Mouse (Mus musculus) heart, postnatal 14 days (tissue): ENCODE results near the gene Pde6b. TPM values are rescaled to one million over a fixed set of nuclear protein-coding genes. Genes with fewer than 3 reads are reported as not detected.

Experiments
- DNase-seq, 2 experiments: peaks; one replicate each; pipeline ENCODE4 v3.0.0; 2021 to 2022
- intact Hi-C: fragments of 180-260 bp; cut with DNase I; formaldehyde crosslinking; loops from one replicate; pipeline ENCODE4 v1.15.1; 2025
- total RNA-seq, 2 experiments: library from RNA; stranded (reverse); gene quantifications; 2 replicates each; pipeline ENCODE4 v1.2.3; 2021

The Pde6b gene
- total RNA-seq, 2 experiments from 2014 or later: not detected

GRCm38 (mm10) chr5:108386449-108386848 lies 1.7 kb upstream of the Pde6b start:
- no peak for DNase-seq
- intact Hi-C loops: no loop called here

- DNase-seq: no peak
- intact Hi-C loops: no loop called here
Observed at GRCm38 (mm10) chr5:108389744-108390143, 1.6 kb downstream of the Pde6b start.

GRCm38 (mm10) chr5:108403453-108403852 lies 15.3 kb downstream of the Pde6b start:
- DNase-seq: no peak
- intact Hi-C loops: no loop called here

- no peak for DNase-seq
- intact Hi-C loops: no loop called here
Observed at GRCm38 (mm10) chr5:108405460-108405859, 17.3 kb downstream of the Pde6b start.

DNA sequence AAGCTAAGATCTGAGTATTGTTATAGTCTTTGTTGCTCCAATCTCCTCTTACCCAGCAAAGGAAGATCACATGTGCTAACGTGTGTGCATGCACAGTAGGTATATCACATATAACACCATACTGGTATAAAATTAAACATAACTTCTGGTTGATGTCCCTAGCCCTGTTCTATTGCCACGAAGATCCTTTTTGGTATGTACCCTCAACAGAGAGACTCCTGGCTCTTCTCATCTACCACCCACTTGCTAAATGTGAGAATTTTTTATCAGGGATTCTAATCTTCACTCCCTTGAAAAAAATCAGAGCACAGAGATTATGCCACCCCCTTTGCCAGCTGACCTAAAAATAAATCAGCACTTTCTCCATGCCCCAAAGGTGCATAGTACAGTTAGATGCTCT lies 18.8 kb downstream of the Pde6b start:
- intact Hi-C loops: no loop called here
- no peak for DNase-seq

DNA sequence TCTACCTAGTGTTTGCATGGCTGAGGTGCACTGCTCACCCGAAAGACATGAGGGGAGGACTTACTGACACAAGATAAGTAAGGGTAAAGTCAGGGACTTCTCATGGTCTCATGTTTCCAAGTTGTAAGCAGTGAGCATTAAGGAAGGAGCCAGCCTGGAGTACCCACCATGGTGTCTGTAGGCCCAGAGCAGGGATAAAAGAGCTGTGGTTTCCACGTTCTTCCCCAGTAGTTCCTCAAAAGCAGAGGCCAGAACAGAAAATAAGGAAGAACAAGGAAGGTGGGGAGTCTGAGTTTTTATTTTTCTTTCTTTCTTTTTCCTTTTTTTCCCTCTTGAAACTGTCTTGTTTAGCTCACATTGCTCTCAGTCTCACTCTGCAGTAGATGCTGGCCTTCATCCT lies 26.5 kb downstream of the Pde6b start:
- DNase-seq: no peak
- intact Hi-C loops: no loop called here

- DNase-seq: no peak
- intact Hi-C loops: no loop called here
Observed at GRCm38 (mm10) chr5:108422741-108423140, 34.5 kb downstream of the Pde6b start.

GRCm38 (mm10) chr5:108423427-108423826 lies 35.2 kb downstream of the Pde6b start:
- intact Hi-C loops: no loop called here
- DNase-seq: no peak

- intact Hi-C loops: loop anchor here (5.0 kb wide), 3 partner anchors 150 to 300 kb away; no protein-coding TSS in a partner anchor
- peak; percentile 41 to 65 for DNase-seq
Observed at GRCm38 (mm10) chr5:108427186-108427585, 39.0 kb downstream of the Pde6b start.

GRCm38 (mm10) chr5:108431196-108431595 lies 43.0 kb downstream of the Pde6b start:
- DNase-seq: no peak
- intact Hi-C loops: no loop called here

- intact Hi-C loops: no loop called here
- peak; percentile 91 to 95 for DNase-seq
Observed at GRCm38 (mm10) chr5:108433804-108434587, 45.8 kb downstream of the Pde6b start, which contains the start of gene Atp5k. Gene Atp5k (minus strand): TSS chr5:108434448.

DNA sequence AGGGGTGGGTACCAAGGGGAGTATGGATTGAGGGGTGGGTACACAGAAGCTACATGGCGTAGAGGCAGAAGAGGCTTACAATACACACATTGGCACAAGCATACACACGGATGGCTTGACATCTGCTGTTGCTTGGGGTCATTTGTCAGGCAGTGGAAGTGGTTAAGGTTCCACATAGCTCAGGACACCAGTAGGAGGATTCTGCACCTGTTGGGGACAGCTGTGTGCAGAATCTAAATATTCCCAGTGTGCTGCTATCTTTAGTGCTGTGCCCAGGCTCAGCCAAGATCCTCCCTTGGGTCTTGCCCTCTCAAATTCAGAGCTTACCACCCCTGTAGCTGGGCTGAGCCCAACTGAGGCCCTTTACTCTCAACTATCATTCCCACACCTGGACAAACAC lies 47.9 kb downstream of the Pde6b start:
- intact Hi-C loops: no loop called here

GRCm38 (mm10) chr5:108446973-108447372 lies 58.8 kb downstream of the Pde6b start:
- DNase-seq: no peak
- intact Hi-C loops: no loop called here

More for the DNA sequence above, 47.9 kb downstream of the Pde6b start:
- no peak for DNase-seq

GRCm38 (mm10) chr5:108447857-108448256 lies 59.7 kb downstream of the Pde6b start:
- intact Hi-C loops: no loop called here
- DNase-seq: no peak

DNA sequence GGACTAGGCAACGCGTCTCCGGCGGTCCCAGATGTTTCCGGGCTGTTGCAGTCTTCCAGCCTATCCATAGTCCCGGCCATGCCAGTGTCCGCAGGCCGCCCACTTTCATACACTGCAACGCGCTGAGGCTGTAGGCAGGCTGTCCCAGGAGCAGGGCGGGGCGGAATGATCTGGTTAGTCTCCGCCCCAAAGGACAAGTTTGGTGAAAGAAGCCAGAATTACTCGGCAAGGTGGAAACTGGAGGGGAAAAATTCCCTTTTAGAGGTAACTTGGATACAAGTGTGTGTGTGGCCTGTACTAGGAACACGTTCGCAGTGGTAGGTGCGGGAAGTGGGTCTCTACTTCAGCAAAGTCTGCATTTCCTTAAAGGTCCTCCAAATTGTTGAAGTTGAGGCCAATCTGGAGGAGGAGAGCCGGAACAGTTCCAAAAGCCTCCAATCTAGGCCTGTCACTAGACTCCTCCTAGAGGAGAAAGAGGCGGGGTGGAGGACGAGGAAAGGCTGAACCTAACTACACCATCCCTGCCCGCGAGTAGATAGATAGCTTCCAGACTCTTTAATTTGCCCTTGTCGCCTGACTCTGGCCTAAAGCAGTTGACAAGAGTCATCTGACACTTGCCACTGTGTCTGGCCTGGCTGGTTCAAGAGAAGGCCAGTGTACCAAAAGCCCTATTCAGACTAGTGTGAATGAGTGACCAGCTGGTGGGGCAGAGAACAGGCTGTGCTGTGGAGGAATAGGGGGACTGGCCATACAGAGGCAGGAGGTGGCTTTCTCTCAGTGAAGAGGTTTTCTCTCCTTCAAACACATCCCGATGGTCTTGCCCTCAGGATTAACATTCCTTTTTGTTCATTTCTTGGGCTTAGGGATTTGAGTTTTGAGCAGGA lies 60.8 kb downstream of the Pde6b start, which contains the start of gene Mfsd7a:
Gene Mfsd7a, minus strand, starts transcription at position 107 of the 884 bp plus-strand sequence.
- DNase-seq: peak; percentile 75 to 77
- intact Hi-C loops: no loop called here

DNA sequence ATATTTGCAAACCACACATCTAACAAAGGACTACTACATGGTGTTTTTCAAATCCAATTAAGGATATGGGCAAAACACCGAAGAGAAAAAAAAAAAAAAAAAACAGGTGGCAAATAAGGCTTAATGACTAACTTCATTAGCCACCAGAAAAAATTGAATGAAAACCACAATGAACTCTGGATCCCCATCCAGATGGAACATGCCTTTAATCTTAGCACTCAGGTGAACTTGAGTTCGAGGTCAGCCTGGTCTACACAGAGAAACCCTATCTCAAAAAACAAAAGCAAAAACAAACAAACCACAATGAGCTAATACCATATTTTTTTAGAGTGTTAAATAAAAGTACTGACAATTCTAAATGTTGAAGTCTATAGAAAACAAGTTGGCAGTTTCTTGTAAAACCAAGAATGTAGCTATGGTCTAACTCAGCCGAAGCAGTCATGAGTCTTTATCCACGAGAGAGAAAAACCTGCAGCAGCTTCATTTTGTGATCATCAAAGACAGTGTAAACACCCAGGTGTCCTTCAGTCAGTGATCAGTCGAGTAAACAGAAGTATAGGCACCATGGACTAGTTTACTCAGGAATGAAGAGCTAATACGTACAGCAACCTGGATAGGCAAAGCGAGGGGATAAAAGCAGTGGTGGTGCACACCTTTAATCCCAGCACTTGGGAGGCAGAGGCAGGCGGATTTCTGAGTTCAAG lies 62.8 kb downstream of the Pde6b start:
- DNase-seq: no peak
- intact Hi-C loops: no loop called here

- intact Hi-C loops: no loop called here
- no peak for DNase-seq
Observed at GRCm38 (mm10) chr5:108451611-108452010, 63.4 kb downstream of the Pde6b start.

- DNase-seq: no peak
- intact Hi-C loops: no loop called here
Observed at GRCm38 (mm10) chr5:108452422-108452821, 64.2 kb downstream of the Pde6b start.

GRCm38 (mm10) chr5:108454094-108454493 lies 65.9 kb downstream of the Pde6b start:
- intact Hi-C loops: no loop called here
- DNase-seq: no peak

DNA sequence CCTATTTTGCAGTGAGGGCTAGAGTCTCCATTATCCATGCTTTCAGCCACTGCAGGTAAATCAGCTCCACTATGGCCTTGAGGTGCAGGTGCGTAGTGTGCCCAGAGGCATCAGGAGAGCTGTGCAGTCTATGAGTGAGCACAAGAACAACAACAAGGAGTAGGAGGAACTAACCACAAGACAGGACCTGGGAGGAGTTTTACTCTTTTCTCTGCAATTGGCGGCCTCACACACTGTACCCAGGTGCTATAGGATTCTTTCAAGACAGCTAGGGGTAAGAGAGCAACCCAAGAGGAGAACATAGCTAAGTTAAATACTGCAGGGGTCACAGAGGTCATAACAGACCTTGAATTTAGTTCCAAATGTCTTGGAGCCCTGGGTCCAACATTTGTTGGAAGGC lies 70.5 kb downstream of the Pde6b start:
- intact Hi-C loops: no loop called here

DNA sequence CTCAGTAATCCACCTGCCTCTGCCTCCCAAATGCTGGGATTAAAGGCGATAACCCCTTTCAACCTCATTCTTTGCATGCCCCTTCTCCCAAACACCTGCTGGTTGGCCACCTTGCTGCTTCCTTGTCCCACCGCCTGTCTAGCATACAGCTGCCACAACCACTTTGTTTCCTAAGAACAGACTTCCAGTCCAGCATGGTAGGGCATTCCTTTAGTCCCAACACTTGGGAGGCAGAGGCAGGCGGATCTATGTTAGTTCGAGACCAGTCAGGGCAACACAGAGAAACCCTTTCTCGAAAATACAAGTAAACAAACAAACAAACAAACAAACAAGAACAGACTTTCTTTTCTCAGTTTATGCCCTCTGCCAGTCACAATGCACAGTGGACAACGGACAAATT lies 72.3 kb downstream of the Pde6b start:
- DNase-seq: no peak
- intact Hi-C loops: no loop called here

More for the DNA sequence above, 70.5 kb downstream of the Pde6b start:
- DNase-seq: no peak
